8 mouse cellular contexts compared by ENCODE assay signal in the genomic region with DNA sequence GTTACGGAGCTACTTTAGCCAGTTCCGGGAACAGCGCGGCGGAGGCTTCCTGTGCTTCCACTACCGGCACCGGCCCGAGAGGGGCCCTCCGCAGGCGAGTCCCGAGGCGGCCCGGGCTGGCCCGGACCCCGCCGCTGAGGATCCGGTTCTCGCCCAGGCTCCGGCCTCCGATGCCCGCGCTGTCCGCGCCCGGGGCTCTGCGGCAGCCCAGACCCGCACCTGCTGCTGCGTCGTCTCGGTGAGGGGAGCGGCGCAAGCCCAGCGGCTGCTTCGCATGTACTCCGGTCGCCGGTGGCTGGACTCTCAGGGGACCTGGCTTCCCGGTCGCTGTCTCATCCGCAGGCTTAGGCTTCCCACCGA. TPM values are rescaled to one million over a fixed set of nuclear protein-coding genes. Genes with fewer than 3 reads are reported as not detected.
A peak's percentile ranks its signal among the peaks of the same experiment; 100 is the strongest.
DNase-seq lines count a peak whose midpoint lies in the region; ATAC-seq and TF ChIP-seq lines count a peak whose summit lies in the region.

No protein-coding gene starts in this region.

- no peak overlapping the region for H3K4me2 ChIP-seq in CH12.LX (ENCODE audit: insufficient read depth, low read depth, poor library complexity, severe bottlenecking)
- peak overlapping the region; percentile 87 for H3K4me2 ChIP-seq in forebrain, embryonic 14.5 days (ENCODE audit: low read length)
- H3K4me2 ChIP-seq in liver, embryonic 16.5 days (ENCODE audit: low read depth, low read length) = peak overlapping the region; percentile 76

- TF ChIP-seq CTCF in CH12.LX (conservative IDR thresholded peaks at IDR 0.05 in 1 of 2, IDR thresholded peaks at IDR 0.05 in 1 of 2; ENCODE audit: low read depth in 2 of 2, low read length in 2 of 2) = no peak

- peak overlapping the region; percentile 89 for H3K27ac ChIP-seq in heart, embryonic 10.5 days
- peak overlapping the region; percentile 93 for H3K27ac ChIP-seq in CH12.LX (ENCODE audit: insufficient read depth, low read depth)
- peak overlapping the region; percentile 9; the same call in 1 of the 2 replicates for H3K27ac ChIP-seq in forebrain, embryonic 14.5 days (ENCODE audit: low read depth, low read length)
- H3K27ac ChIP-seq in liver, embryonic 16.5 days (ENCODE audit: low read length) = peak overlapping the region; percentile 91

- under 1% methylated on average over 41 of the region's 41 CpGs for WGBS in heart, embryonic 10.5 days
- WGBS in forebrain, embryonic 14.5 days = under 1% methylated on average over 39 of the region's 41 CpGs
- WGBS in liver, embryonic 16.5 days (ENCODE audit: insufficient replicate concordance) = under 1% methylated on average over 41 of the region's 41 CpGs

- in situ Hi-C loops in CH12.LX (cut with MboI; ENCODE audit: low pct_ligation_motif_present, low pct_unique_long_range_greater_than_20kb, low sequenced_read_pairs) = loop anchor here (25.0 kb wide), 1 partner anchor 512 kb away; a partner anchor contains a TSS

- H3K4me3 ChIP-seq in heart, embryonic 10.5 days = peak overlapping the region; percentile 94
- peak overlapping the region; percentile 80 to 91 (median 82) for H3K4me3 ChIP-seq in CH12.LX (replicated peaks in 1 of 3; ENCODE audit: low read depth in 2 of 3, low read length in 2 of 3, poor library complexity in 1 of 3)
- H3K4me3 ChIP-seq in forebrain, embryonic 14.5 days (ENCODE audit: low read depth, low read length) = peak overlapping the region; percentile 97
- peak overlapping the region; percentile 94 for H3K4me3 ChIP-seq in liver, embryonic 16.5 days (ENCODE audit: low read depth, low read length)

- dilution Hi-C loops in CH12.LX (cut with MboI; ENCODE audit: extremely low pct_ligation_motif_present, extremely low pct_unique_long_range_greater_than_20kb, low sequenced_read_pairs) = no loop called here

- H3K27me3 ChIP-seq in heart, embryonic 10.5 days (ENCODE audit: insufficient read depth, poor library complexity, severe bottlenecking) = no peaks in the 10 kb centered on the region
- H3K27me3 ChIP-seq in CH12.LX (replicated peaks) = no peaks in the 10 kb centered on the region
- H3K27me3 ChIP-seq in forebrain, embryonic 14.5 days (replicated peaks; ENCODE audit: control insufficient read depth, insufficient read depth, low read length) = no peaks in the 10 kb centered on the region
- no peaks in the 10 kb centered on the region for H3K27me3 ChIP-seq in liver, embryonic 16.5 days (ENCODE audit: control insufficient read depth, insufficient read depth, low read depth, low read length)

- H3K79me2 ChIP-seq in CH12.LX (replicated peaks; ENCODE audit: control insufficient read depth, extremely low read depth, insufficient read depth, poor library complexity, severe bottlenecking) = 0 out of 2 replicates have a peak, but pooled peaks cover 3% of the 10 kb centered on the region

- peak; percentile 63 for ATAC-seq in forebrain, embryonic 14.5 days
- peak; percentile 41; the same call in 1 of the 2 replicates for ATAC-seq in liver, embryonic 16.5 days (ENCODE audit: low read depth)

- H3K9ac ChIP-seq in CH12.LX (ENCODE audit: insufficient read depth, low read depth) = peak overlapping the region; percentile 96
- peak overlapping the region; percentile 87 for H3K9ac ChIP-seq in forebrain, embryonic 14.5 days (ENCODE audit: low read length)
- H3K9ac ChIP-seq in liver, embryonic 16.5 days (ENCODE audit: low read depth, low read length) = peak overlapping the region; percentile 87

- H3K36me3 ChIP-seq in heart, embryonic 10.5 days = peaks cover 21% of the 10 kb centered on the region
- H3K36me3 ChIP-seq in CH12.LX (replicated peaks in 1 of 2; ENCODE audit: control insufficient read depth in 1 of 2, insufficient read depth in 1 of 2, low read length in 1 of 2) = peaks cover 19 to 31% of the 10 kb centered on the region in 2 experiments
- peaks cover 19% of the 10 kb centered on the region for H3K36me3 ChIP-seq in forebrain, embryonic 14.5 days (ENCODE audit: control insufficient read depth, insufficient read depth, low read length)
- peaks cover 8% of the 10 kb centered on the region; the same call in 1 of the 2 replicates for H3K36me3 ChIP-seq in liver, embryonic 16.5 days (ENCODE audit: control insufficient read depth, insufficient read depth)

- no peak for TF ChIP-seq POLR2A in CH12.LX (IDR thresholded peaks at IDR 0.05; ENCODE audit: low read depth, low read length)

- no peak for TF ChIP-seq EP300 in CH12.LX (IDR thresholded peaks at IDR 0.05; ENCODE audit: low read length)

- peaks cover 12% of the 10 kb centered on the region for H3K4me1 ChIP-seq in heart, embryonic 10.5 days
- H3K4me1 ChIP-seq in CH12.LX (ENCODE audit: control insufficient read depth in 1 of 2, insufficient read depth in 2 of 2) = peaks cover 0 to 14% of the 10 kb centered on the region in 2 experiments; a peak in 3 of 4 replicates
- H3K4me1 ChIP-seq in forebrain, embryonic 14.5 days (ENCODE audit: control insufficient read depth, insufficient read depth, low read length) = peaks cover 3% of the 10 kb centered on the region
- H3K4me1 ChIP-seq in liver, embryonic 16.5 days (ENCODE audit: control insufficient read depth, low read depth, low read length) = peaks cover 16% of the 10 kb centered on the region

- TF ChIP-seq RAD21 in CH12.LX (IDR thresholded peaks at IDR 0.05; ENCODE audit: low read depth, low read length) = no peak

- DNase-seq in heart, embryonic 10.5 days (ENCODE audit: low spot score) = no peak
- DNase-seq in heart, adult 11 months = no peak
- no peak for DNase-seq in CH12.LX (ENCODE audit: extremely low read depth)
- DNase-seq in forebrain, embryonic 14.5 days (ENCODE audit: low spot score) = no peak
- no peak for DNase-seq in right cerebral cortex, postnatal 14 days
- DNase-seq in cerebellum, adult 18-20 months = no peak
- no peak for DNase-seq in layer of hippocampus, postnatal 14 days (ENCODE audit: low spot score in 2 of 2)

- no peaks in the 10 kb centered on the region for H3K9me3 ChIP-seq in heart, embryonic 10.5 days
- H3K9me3 ChIP-seq in CH12.LX (replicated peaks; ENCODE audit: low read length) = peaks cover 2% of the 10 kb centered on the region
- H3K9me3 ChIP-seq in forebrain, embryonic 14.5 days (replicated peaks; ENCODE audit: control insufficient read depth, low read length) = no peaks in the 10 kb centered on the region
- no peaks in the 10 kb centered on the region for H3K9me3 ChIP-seq in liver, embryonic 16.5 days (replicated peaks; ENCODE audit: control insufficient read depth, low read length)

TF ChIP-seq in CH12.LX, 34 proteins besides CTCF, POLR2A, EP300 and RAD21:
- no peak for TF ChIP-seq HCFC1 (IDR thresholded peaks at IDR 0.05; ENCODE audit: low read depth, low read length)
- no peak for TF ChIP-seq MAFK (IDR thresholded peaks at IDR 0.05; ENCODE audit: insufficient replicate concordance, low read length)
- TF ChIP-seq MAX (IDR thresholded peaks at IDR 0.05; ENCODE audit: low read length) = no peak
- TF ChIP-seq SMC3 (IDR thresholded peaks at IDR 0.05; ENCODE audit: low read depth, low read length) = no peak
- 0 out of 2 replicates have a peak, but pooled peaks have one; percentile 60 for TF ChIP-seq UBTF (IDR thresholded peaks at IDR 0.05; ENCODE audit: low read depth, low read length)
TF ChIP-seq in CH12.LX: peak in this region for 1.

RNA-seq across cellular contexts. Expression of a gene that starts 0.3 kb away (rescaled TPM):
- 7.1 and 9.6 TPM in 2 replicates for polyA plus RNA-seq in heart, embryonic 10.5 days (2016; fragmentation: Nextera tagmentation; extraction: Ambion mirVana)
- 10.8 and 15.7 TPM in 2 replicates for total RNA-seq in CH12.LX (2012; rRNA removed)
- total RNA-seq in CH12.LX (2014; rRNA removed) = 7.2 and 9.7 TPM in 2 replicates
- polyA plus RNA-seq in CH12.LX (2012; ENCODE audit: insufficient read length, low read depth) = 20.9 and 26.1 TPM in 2 replicates
- polyA plus RNA-seq in forebrain, embryonic 14.5 days (2014; fragmentation: Nextera tagmentation; extraction: Ambion mirVana) = 6.5 and 6.6 TPM in 2 replicates
- 2.9 and 3.2 TPM in 2 replicates for polyA plus RNA-seq in liver, embryonic 16.5 days (2015; fragmentation: Nextera tagmentation; extraction: Ambion mirVana)
- total RNA-seq in layer of hippocampus, postnatal 14 days (2021) = 1 to 10 TPM; 8.0 TPM

RNA-seq across cellular contexts. Expression of a gene that starts 9.3 kb away (rescaled TPM):
- 18.2 and 22.1 TPM in 2 replicates for polyA plus RNA-seq in heart, embryonic 10.5 days (2016; fragmentation: Nextera tagmentation; extraction: Ambion mirVana)
- total RNA-seq in CH12.LX (2012; rRNA removed) (36.2 and 37.4 TPM in 2 replicates), CH12.LX (2014; rRNA removed) (30.0 and 35.9 TPM in 2 replicates)
- polyA plus RNA-seq in CH12.LX (2012; ENCODE audit: insufficient read length, low read depth) = 34.1 and 36.8 TPM in 2 replicates
- polyA plus RNA-seq in forebrain, embryonic 14.5 days (2014; fragmentation: Nextera tagmentation; extraction: Ambion mirVana) = 29.3 and 30.1 TPM in 2 replicates
- polyA plus RNA-seq in liver, embryonic 16.5 days (2015; fragmentation: Nextera tagmentation; extraction: Ambion mirVana) = 6.5 and 8.6 TPM in 2 replicates
- 10 to 100 TPM; 11.1 to 11.4 TPM for total RNA-seq in layer of hippocampus, postnatal 14 days (2021)

RNA-seq across cellular contexts. Expression of a gene that starts 21.6 kb away (rescaled TPM):
- 4.9 and 8.9 TPM in 2 replicates for polyA plus RNA-seq in heart, embryonic 10.5 days (2016; fragmentation: Nextera tagmentation; extraction: Ambion mirVana)
- total RNA-seq in CH12.LX (2012; rRNA removed) (not detected in 2 replicates), CH12.LX (2014; rRNA removed) (not detected in 2 replicates)
- not detected in 2 replicates for polyA plus RNA-seq in CH12.LX (2012; ENCODE audit: insufficient read length, low read depth)
- not detected in 2 replicates for polyA plus RNA-seq in forebrain, embryonic 14.5 days (2014; fragmentation: Nextera tagmentation; extraction: Ambion mirVana)
- 0.49 and 0.90 TPM in 2 replicates for polyA plus RNA-seq in liver, embryonic 16.5 days (2015; fragmentation: Nextera tagmentation; extraction: Ambion mirVana)
- total RNA-seq in layer of hippocampus, postnatal 14 days (2021) = not detected

RNA-seq across cellular contexts. Expression of a gene that starts 27.1 kb away (rescaled TPM):
- 4.3 and 12.9 TPM in 2 replicates for polyA plus RNA-seq in heart, embryonic 10.5 days (2016; fragmentation: Nextera tagmentation; extraction: Ambion mirVana)
- total RNA-seq in CH12.LX (2012; rRNA removed) = 0.97 and 1.0 TPM in 2 replicates
- total RNA-seq in CH12.LX (2014; rRNA removed) = 0.61 and 1.1 TPM in 2 replicates
- 2.0 and 2.8 TPM in 2 replicates for polyA plus RNA-seq in CH12.LX (2012; ENCODE audit: insufficient read length, low read depth)
- 0.84 and 1.1 TPM in 2 replicates for polyA plus RNA-seq in forebrain, embryonic 14.5 days (2014; fragmentation: Nextera tagmentation; extraction: Ambion mirVana)
- 0.27 and 0.61 TPM in 2 replicates for polyA plus RNA-seq in liver, embryonic 16.5 days (2015; fragmentation: Nextera tagmentation; extraction: Ambion mirVana)
- 1 to 10 TPM; 1.2 to 1.5 TPM for total RNA-seq in layer of hippocampus, postnatal 14 days (2021)

RNA-seq across cellular contexts. Expression of a gene that starts 29.0 kb away (rescaled TPM):
- 328 and 420 TPM in 2 replicates for polyA plus RNA-seq in heart, embryonic 10.5 days (2016; fragmentation: Nextera tagmentation; extraction: Ambion mirVana)
- 408 and 453 TPM in 2 replicates for total RNA-seq in CH12.LX (2012; rRNA removed)
- total RNA-seq in CH12.LX (2014; rRNA removed) = 199 and 206 TPM in 2 replicates
- polyA plus RNA-seq in CH12.LX (2012; ENCODE audit: insufficient read length, low read depth) = 718 and 764 TPM in 2 replicates
- 139 and 181 TPM in 2 replicates for polyA plus RNA-seq in forebrain, embryonic 14.5 days (2014; fragmentation: Nextera tagmentation; extraction: Ambion mirVana)
- 93.7 and 98.3 TPM in 2 replicates for polyA plus RNA-seq in liver, embryonic 16.5 days (2015; fragmentation: Nextera tagmentation; extraction: Ambion mirVana)
- total RNA-seq in layer of hippocampus, postnatal 14 days (2021) = 100 to 1,000 TPM; 101 to 113 TPM

Comparison
In these comparisons a context has a peak if more than half of its experiments do, and no peak if none do; other contexts are left out.
1. H3K27ac ChIP-seq: peak in every context shown above with its lines; median percentile 93 in CH12.LX; 91 in liver, embryonic 16.5 days; 89 in heart, embryonic 10.5 days; 9 in forebrain, embryonic 14.5 days.